Mouse (Mus musculus) regulatory T cell (primary cell): Measurements from ENCODE around the gene Gm20441.

Source experiments
- in situ Hi-C: fragments of 300-600 bp; cut with MboI, MseI; formaldehyde crosslinking; loops from one replicate; pipeline ENCODE4 v1.15.1; 2025; ENCODE audit warnings: high pct_unique_total_duplicates

Gene Gm20441

DNA sequence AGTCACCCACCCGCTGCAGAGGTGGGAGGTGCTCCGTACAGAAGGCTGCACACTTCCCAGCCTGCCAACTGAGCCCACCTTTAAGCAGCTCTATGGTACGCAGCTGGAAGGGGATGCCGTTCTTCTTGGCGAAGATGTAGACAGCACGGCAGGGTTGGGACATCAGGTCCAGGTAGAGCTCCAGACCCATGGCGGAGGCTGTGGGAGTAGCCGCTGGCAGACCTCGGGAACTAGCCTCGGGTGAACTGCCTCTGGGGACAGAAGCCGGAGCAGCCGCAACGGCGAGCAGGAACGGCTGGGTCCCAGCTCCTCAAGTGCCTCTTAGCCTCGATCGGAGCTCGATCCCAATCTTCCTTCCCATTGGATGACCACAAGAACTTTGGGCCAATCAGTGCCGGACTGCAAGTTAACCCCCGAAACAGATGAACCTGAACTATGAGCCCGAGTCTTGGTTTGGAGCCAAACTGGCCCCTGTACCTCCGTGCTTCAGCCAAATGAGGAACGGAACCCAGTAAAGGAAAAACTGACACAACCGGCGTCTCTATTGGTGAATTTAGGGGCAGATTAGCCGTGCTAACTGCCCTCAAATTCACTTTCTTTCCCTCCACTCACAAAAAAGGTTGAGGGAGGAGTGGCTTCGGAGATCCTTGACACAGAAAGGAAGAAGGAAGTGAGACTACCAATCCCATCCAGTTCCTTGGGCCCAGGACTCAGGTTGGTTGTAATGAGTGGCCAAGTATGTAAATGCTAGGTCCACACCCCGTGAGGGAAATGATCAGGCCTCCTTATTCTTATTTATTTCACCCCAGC, at the start of gene Gm20441, which contains the start of gene Gstt3:
Gm20441 (minus strand) TSS at position 186 of the 810 bp plus-strand sequence.
Gstt3 (minus strand) TSS at position 646 of the 810 bp plus-strand sequence.
- in situ Hi-C loops: no loop called here

- in situ Hi-C loops: no loop called here
Measured at GRCm38 (mm10) chr10:75830275-75830670, 49.5 kb upstream of the Gm20441 start.

GRCm38 (mm10) chr10:75829529-75830274, 48.9 kb upstream of the Gm20441 start:
- in situ Hi-C loops: loop anchor here (5.0 kb wide), 1 partner anchor 62 kb away; no protein-coding TSS in a partner anchor

GRCm38 (mm10) chr10:75828500-75828931, 47.8 kb upstream of the Gm20441 start:
- in situ Hi-C loops: loop anchor here (5.0 kb wide), 1 partner anchor 61 kb away; no protein-coding TSS in a partner anchor

- in situ Hi-C loops: loop anchor here (5.0 kb wide), 1 partner anchor 61 kb away; no protein-coding TSS in a partner anchor
Measured at GRCm38 (mm10) chr10:75827668-75828360, 47.1 kb upstream of the Gm20441 start.

GRCm38 (mm10) chr10:75824530-75824929, 43.8 kb upstream of the Gm20441 start:
- in situ Hi-C loops: no loop called here

- in situ Hi-C loops: no loop called here
Measured at GRCm38 (mm10) chr10:75823782-75824181, 43.0 kb upstream of the Gm20441 start.

DNA sequence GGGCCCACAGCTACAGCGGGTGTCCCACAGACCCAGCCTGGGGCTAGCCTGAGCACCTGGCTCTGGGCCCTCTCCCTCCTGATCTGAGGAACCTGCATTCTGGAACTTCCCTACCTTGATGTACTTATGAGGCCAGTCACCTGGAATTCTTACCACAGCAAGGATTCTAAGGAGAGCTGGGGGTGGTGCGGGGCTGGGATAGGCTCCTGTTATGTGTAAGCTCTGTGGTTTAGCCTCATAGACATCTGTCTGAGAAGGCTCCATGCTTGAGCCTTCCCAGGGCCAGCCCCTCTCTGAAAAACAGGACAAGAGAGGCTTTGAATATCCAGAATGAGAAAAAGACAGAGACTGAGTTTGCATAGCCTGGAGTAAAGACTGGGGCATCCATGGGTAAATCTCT, 41.7 kb upstream of the Gm20441 start, which contains the start of gene Gstt4:
Gstt4 (minus strand) TSS at position 101 of the 400 bp plus-strand sequence.
- in situ Hi-C loops: no loop called here

- in situ Hi-C loops: no loop called here
Measured at GRCm38 (mm10) chr10:75819882-75820281, 39.1 kb upstream of the Gm20441 start.

- in situ Hi-C loops: no loop called here
Measured at GRCm38 (mm10) chr10:75818641-75819040, 37.9 kb upstream of the Gm20441 start.

GRCm38 (mm10) chr10:75804217-75804616, 23.5 kb upstream of the Gm20441 start:
- in situ Hi-C loops: loop anchor here (10.0 kb wide), 1 partner anchor 1951 kb away; the partner anchor contains the start of genes Gm3233 and Gm9736

GRCm38 (mm10) chr10:75798176-75798696, 17.5 kb upstream of the Gm20441 start, which contains the start of gene Gstt1:
Gene Gstt1, minus strand, starts transcription at chr10:75798584.
- in situ Hi-C loops: no loop called here

DNA sequence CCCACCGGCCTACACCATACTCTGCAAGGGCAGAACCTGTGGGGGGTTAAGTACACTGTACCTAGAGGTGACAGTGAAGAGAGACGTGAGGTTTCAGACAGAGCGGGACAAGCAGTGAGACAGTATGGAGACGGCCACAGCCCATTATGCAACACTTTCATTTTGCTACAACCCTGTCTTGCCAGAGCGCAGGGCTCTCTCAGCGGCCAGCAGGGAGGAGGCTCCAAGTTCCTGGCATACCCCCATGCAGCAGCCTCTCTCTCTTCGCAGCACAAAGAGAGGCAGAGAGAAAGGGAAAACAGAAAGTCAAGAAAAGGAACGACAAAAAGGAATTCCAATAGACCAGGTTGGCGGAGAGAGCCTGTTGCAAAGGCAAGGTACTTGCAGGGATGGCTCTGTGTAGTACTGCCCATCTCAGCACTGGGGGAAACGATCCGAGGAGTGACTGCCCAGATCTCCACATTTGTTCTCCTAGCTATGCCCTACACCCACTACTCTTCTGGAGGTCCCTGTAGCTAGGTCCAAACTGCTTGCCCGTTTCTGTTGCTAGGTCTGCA, 16.9 kb upstream of the Gm20441 start:
- in situ Hi-C loops: no loop called here

DNA sequence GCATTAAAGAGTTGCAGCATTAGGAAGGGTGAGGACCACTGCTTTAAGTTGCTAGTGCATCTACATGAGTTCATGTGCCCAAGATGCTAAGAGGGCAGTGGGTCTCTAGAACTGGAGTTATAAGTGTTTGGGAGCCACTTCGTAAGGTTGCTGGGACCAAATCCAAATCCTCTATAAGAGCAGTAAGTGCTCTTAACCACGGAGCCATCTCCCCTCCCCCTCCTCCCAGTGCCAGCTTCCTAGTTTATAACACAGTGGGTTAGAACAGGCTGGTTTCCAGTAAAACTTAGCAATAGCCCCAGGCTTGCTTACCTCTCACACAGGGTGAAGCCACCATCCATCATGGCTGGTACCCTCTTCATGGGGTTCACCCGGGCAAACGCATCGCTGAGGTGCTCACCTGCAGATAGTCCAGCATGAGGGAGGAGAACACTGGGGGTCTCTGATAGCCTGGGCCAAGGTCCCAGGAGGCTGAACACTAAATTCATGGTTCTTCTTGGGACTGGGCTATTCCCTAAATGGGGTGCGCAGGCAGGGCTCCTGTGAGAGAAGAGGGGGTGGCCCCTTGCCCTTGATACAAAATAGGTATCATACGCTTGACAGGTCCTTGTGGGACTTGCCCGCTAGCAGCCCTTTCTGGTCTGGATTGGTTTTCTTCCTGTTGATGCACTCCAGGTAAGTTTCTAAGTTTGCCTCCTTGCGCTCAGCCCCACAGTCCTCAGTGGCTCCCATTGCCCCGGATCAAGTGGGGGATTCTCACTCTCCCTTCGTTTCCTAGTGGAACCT, 16.2 kb upstream of the Gm20441 start:
- in situ Hi-C loops: no loop called here

GRCm38 (mm10) chr10:75794880-75795279, 14.1 kb upstream of the Gm20441 start:
- in situ Hi-C loops: no loop called here

GRCm38 (mm10) chr10:75790773-75791172, 10.0 kb upstream of the Gm20441 start:
- in situ Hi-C loops: no loop called here

DNA sequence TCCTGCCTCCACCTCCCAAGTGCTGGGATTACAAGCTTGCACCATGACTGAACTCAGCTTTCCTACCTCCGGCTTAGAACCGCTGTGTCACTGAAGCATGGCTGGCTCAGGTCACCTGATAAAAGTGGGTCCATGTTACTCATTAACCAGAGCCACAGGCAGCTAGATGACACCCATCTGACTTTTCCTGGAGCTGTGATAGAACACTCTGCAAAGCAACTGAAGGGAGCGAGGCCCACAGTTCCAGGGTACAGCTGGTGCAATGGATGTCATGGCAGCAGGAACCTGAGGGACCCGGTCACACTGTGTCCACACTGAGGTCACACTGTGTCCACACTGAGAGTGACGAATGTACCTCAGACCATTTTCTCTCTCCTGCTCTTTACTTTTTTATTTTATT, 9.1 kb upstream of the Gm20441 start:
- in situ Hi-C loops: no loop called here

- in situ Hi-C loops: no loop called here
Measured at GRCm38 (mm10) chr10:75789081-75789735, 8.5 kb upstream of the Gm20441 start.

- in situ Hi-C loops: no loop called here
Measured at GRCm38 (mm10) chr10:75788277-75788676, 7.5 kb upstream of the Gm20441 start.

DNA sequence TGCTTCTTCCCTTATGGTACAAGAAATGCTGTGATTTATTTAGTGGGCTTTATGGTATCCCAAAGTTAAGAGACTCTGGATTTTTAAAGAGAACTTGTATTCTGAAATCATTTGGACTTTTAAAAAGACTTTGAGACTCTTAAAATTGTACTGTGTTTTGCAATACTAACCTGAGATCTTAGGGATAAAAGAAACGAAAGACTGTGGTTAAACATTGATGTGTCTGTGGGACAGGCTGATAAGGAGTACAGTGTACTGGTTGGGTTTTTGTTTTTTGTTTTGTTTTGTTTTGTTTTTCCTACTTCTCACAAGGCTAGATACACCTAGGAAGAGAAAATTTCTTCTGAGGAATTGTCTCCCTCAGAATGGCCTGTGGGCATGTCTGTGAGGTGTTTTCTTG, 4.7 kb upstream of the Gm20441 start:
- in situ Hi-C loops: no loop called here
